Mouse (Mus musculus) monocyte, adult 2 months (primary cell): ENCODE data around the gene 5830473C10Rik.
"Not testable (repeated sequence)": the region's sequence is repeated elsewhere in the genome, so short reads cannot be mapped to it uniquely, and the experiment has no call there.

Experiments
- DNase-seq, 2 experiments: peaks; one replicate each; pipeline ENCODE4 v3.0.0; 2022; ENCODE audit warnings: low spot score in 2 of 2, low read depth in 1 of 2

5830473C10Rik gene

GRCm38 (mm10) chr5:90591936-90592335 is 31.0 kb downstream of the 5830473C10Rik start:
- DNase-seq = no peak

GRCm38 (mm10) chr5:90594945-90595344 is 34.0 kb downstream of the 5830473C10Rik start:
- DNase-seq = no peak

- DNase-seq = no peak
Measured at GRCm38 (mm10) chr5:90596155-90596554, 35.2 kb downstream of the 5830473C10Rik start.

- no peak for DNase-seq
Measured at GRCm38 (mm10) chr5:90601469-90601868, 40.6 kb downstream of the 5830473C10Rik start.

GRCm38 (mm10) chr5:90603407-90603923 is 42.6 kb downstream of the 5830473C10Rik start:
- DNase-seq = no peak

GRCm38 (mm10) chr5:90608906-90609305 is 48.0 kb downstream of the 5830473C10Rik start:
- DNase-seq = no peak

- no peak for DNase-seq
Measured at GRCm38 (mm10) chr5:90611388-90611787, 50.5 kb downstream of the 5830473C10Rik start.

- DNase-seq = no peak
Measured at GRCm38 (mm10) chr5:90611996-90612611, 51.2 kb downstream of the 5830473C10Rik start.

- DNase-seq = not testable (repeated sequence)
Measured at GRCm38 (mm10) chr5:90612751-90613150, 51.8 kb downstream of the 5830473C10Rik start.

- DNase-seq = no peak
Measured at GRCm38 (mm10) chr5:90617859-90618258, 57.0 kb downstream of the 5830473C10Rik start.

- no peak for DNase-seq
Measured at GRCm38 (mm10) chr5:90621316-90621715, 60.4 kb downstream of the 5830473C10Rik start.

GRCm38 (mm10) chr5:90621726-90622125 is 60.8 kb downstream of the 5830473C10Rik start:
- no peak for DNase-seq

GRCm38 (mm10) chr5:90623209-90623608 is 62.3 kb downstream of the 5830473C10Rik start:
- DNase-seq = no peak

- DNase-seq = no peak
Measured at GRCm38 (mm10) chr5:90624708-90625425, 64.0 kb downstream of the 5830473C10Rik start.

GRCm38 (mm10) chr5:90627423-90627822 is 66.5 kb downstream of the 5830473C10Rik start:
- DNase-seq = no peak

- DNase-seq = no peak
Measured at GRCm38 (mm10) chr5:90628011-90628410, 67.1 kb downstream of the 5830473C10Rik start.

- DNase-seq = no peak
Measured at GRCm38 (mm10) chr5:90628530-90628929, 67.6 kb downstream of the 5830473C10Rik start.

- no peak for DNase-seq
Measured at GRCm38 (mm10) chr5:90634885-90635284, 74.0 kb downstream of the 5830473C10Rik start.

- no peak for DNase-seq
Measured at GRCm38 (mm10) chr5:90640286-90641217, 79.6 kb downstream of the 5830473C10Rik start, which contains the start of gene Rassf6. Rassf6 (minus strand) TSS chr5:90640657.

GRCm38 (mm10) chr5:90641218-90641610 is 80.3 kb downstream of the 5830473C10Rik start:
- DNase-seq = no peak

GRCm38 (mm10) chr5:90645579-90645978 is 84.7 kb downstream of the 5830473C10Rik start:
- DNase-seq = no peak
